Mouse (Mus musculus) thymus, postnatal 25 days (tissue): Measurements from ENCODE around the gene Shcbp1.
"Not testable (repeated sequence)": the region's sequence is repeated elsewhere in the genome, so short reads cannot be mapped to it uniquely, and the experiment has no call there.

Source experiments
- DNase-seq: peaks from one replicate; pipeline ENCODE4 v3.0.0; 2022

The Shcbp1 gene

GRCm38 (mm10) chr8:4779254-4780055 is at the start of gene Shcbp1:
Gene Shcbp1, minus strand, starts transcription at chr8:4779567.
- peak; percentile 86 for DNase-seq

- DNase-seq = no peak
Observed at GRCm38 (mm10) chr8:4808831-4809230, 29.5 kb upstream of the Shcbp1 start.

GRCm38 (mm10) chr8:4800524-4801122 is 21.3 kb upstream of the Shcbp1 start:
- DNase-seq = peak; percentile 11

GRCm38 (mm10) chr8:4778266-4778665 is 1.1 kb downstream of the Shcbp1 start:
- no peak for DNase-seq

- DNase-seq = no peak
Observed at GRCm38 (mm10) chr8:4764751-4765150, 14.6 kb downstream of the Shcbp1 start.

GRCm38 (mm10) chr8:4753048-4753447 is 26.3 kb downstream of the Shcbp1 start:
- DNase-seq = no peak

GRCm38 (mm10) chr8:4730942-4731341 is 48.4 kb downstream of the Shcbp1 start:
- no peak for DNase-seq

- no peak for DNase-seq
Observed at GRCm38 (mm10) chr8:4715546-4715945, 63.8 kb downstream of the Shcbp1 start.

- DNase-seq = not testable (repeated sequence)
Observed at GRCm38 (mm10) chr8:4708346-4708745, 71.0 kb downstream of the Shcbp1 start.

GRCm38 (mm10) chr8:4707916-4708315 is 71.5 kb downstream of the Shcbp1 start:
- not testable (repeated sequence) for DNase-seq

GRCm38 (mm10) chr8:4691634-4692033 is 87.7 kb downstream of the Shcbp1 start:
- no peak for DNase-seq
